Comparison of ENCODE assay signal across 13 mouse cellular contexts in genomic region chr13:56052781-56053180, GRCm38 (mm10).
DNase-seq lines count a peak whose midpoint lies in the region; ATAC-seq and TF ChIP-seq lines count a peak whose summit lies in the region.
"Had no signal": no experiment of that assay in that cellular context is flagged by ENCODE, and none has a peak within 500 bp of the region (broad histone marks: within the 10 kb centered on the region; RNA-seq: fewer than 3 reads in every experiment).

No protein-coding gene starts in this region.

- no peak overlapping the region for H3K4me2 ChIP-seq in intestine, embryonic 14.5 days (ENCODE audit: low read length)
- H3K4me2 ChIP-seq in intestine, postnatal 0 days (replicated peaks; ENCODE audit: low read depth) = no peak overlapping the region
- no peak overlapping the region for H3K4me2 ChIP-seq in embryonic facial prominence, embryonic 12.5 days (replicated peaks)
- no peak overlapping the region for H3K4me2 ChIP-seq in midbrain, embryonic 14.5 days (ENCODE audit: low read length)
- H3K4me2 ChIP-seq: heart, embryonic 12.5 days had no signal

- H3K27me3 ChIP-seq in intestine, embryonic 14.5 days (replicated peaks; ENCODE audit: control insufficient read depth, insufficient read depth, low read length) = 0 out of 2 replicates have a peak, but pooled peaks cover 11% of the 10 kb centered on the region
- no peaks in the 10 kb centered on the region for H3K27me3 ChIP-seq in intestine, postnatal 0 days (replicated peaks; ENCODE audit: control insufficient read depth, insufficient read depth, low read length)
- no peaks in the 10 kb centered on the region for H3K27me3 ChIP-seq in embryonic facial prominence, embryonic 12.5 days
- H3K27me3 ChIP-seq in midbrain, embryonic 14.5 days (ENCODE audit: control insufficient read depth, insufficient read depth, low read length) = no peaks in the 10 kb centered on the region

- no peak for DNase-seq in intestine, embryonic 14.5 days (ENCODE audit: low spot score)
- peak; percentile 7 for DNase-seq in NIH3T3 (ENCODE audit: low read depth)
- peak; percentile 56 for DNase-seq in midbrain, embryonic 14.5 days
- no peak for DNase-seq in spleen, postnatal 10 days (ENCODE audit: low spot score in 2 of 2)
- DNase-seq in adrenal gland, adult 18-20 months (ENCODE audit: low spot score in 2 of 2) = no peak
- DNase-seq in thymus, postnatal 0 days (ENCODE audit: low spot score) = no peak
- DNase-seq: cerebellum, postnatal 36 days; spleen, adult 18-20 months had no signal

- peak; percentile 73 for ATAC-seq in intestine, embryonic 14.5 days (replicated peaks; ENCODE audit: low FRiP score, low TSS enrichment, low read depth)
- ATAC-seq in intestine, postnatal 0 days = no peak
- ATAC-seq in embryonic facial prominence, embryonic 12.5 days (ENCODE audit: insufficient number of reproducible peaks, insufficient read depth, low FRiP score, low TSS enrichment) = peak; percentile 79
- no peak for ATAC-seq in midbrain, embryonic 14.5 days (ENCODE audit: low FRiP score, low TSS enrichment)
- ATAC-seq: hindbrain, postnatal 0 days had no signal

- 0 out of 2 replicates have a peak, but pooled peaks cover 3% of the 10 kb centered on the region for H3K4me1 ChIP-seq in intestine, embryonic 14.5 days (replicated peaks; ENCODE audit: control insufficient read depth, insufficient read depth, low read length)
- no peaks in the 10 kb centered on the region for H3K4me1 ChIP-seq in intestine, postnatal 0 days (replicated peaks; ENCODE audit: control insufficient read depth, insufficient read depth, low read length)
- peaks cover 25% of the 10 kb centered on the region for H3K4me1 ChIP-seq in embryonic facial prominence, embryonic 12.5 days
- H3K4me1 ChIP-seq in midbrain, embryonic 14.5 days (ENCODE audit: control insufficient read depth, insufficient read depth, low read length) = peaks cover 22% of the 10 kb centered on the region

- no peaks in the 10 kb centered on the region for H3K9me3 ChIP-seq in intestine, embryonic 14.5 days (ENCODE audit: control insufficient read depth, low read length)
- no peaks in the 10 kb centered on the region for H3K9me3 ChIP-seq in intestine, postnatal 0 days (ENCODE audit: control insufficient read depth)
- H3K9me3 ChIP-seq in embryonic facial prominence, embryonic 12.5 days = no peaks in the 10 kb centered on the region
- H3K9me3 ChIP-seq in midbrain, embryonic 14.5 days (ENCODE audit: control insufficient read depth, low read length) = no peaks in the 10 kb centered on the region
- H3K9me3 ChIP-seq: heart, embryonic 12.5 days had no signal

- H3K36me3 ChIP-seq in intestine, embryonic 14.5 days (ENCODE audit: control insufficient read depth, insufficient read depth, low read length) = no peaks in the 10 kb centered on the region
- no peaks in the 10 kb centered on the region for H3K36me3 ChIP-seq in intestine, postnatal 0 days (ENCODE audit: control insufficient read depth, insufficient read depth)
- no peaks in the 10 kb centered on the region for H3K36me3 ChIP-seq in embryonic facial prominence, embryonic 12.5 days
- H3K36me3 ChIP-seq in midbrain, embryonic 14.5 days (ENCODE audit: control insufficient read depth, insufficient read depth, low read length) = no peaks in the 10 kb centered on the region
- H3K36me3 ChIP-seq: heart, embryonic 12.5 days had no signal

- 8% methylated on average over 10 of the region's 10 CpGs for WGBS in intestine, embryonic 14.5 days
- 22% methylated on average over 10 of the region's 10 CpGs for WGBS in intestine, postnatal 0 days
- 6% methylated on average over 10 of the region's 10 CpGs for WGBS in embryonic facial prominence, embryonic 12.5 days
- 7% methylated on average over 10 of the region's 10 CpGs for WGBS in midbrain, embryonic 14.5 days

- no peak overlapping the region for H3K4me3 ChIP-seq in intestine, embryonic 14.5 days (ENCODE audit: low read depth, low read length)
- H3K4me3 ChIP-seq in intestine, postnatal 0 days (ENCODE audit: low read depth, low read length) = no peak overlapping the region
- no peak overlapping the region for H3K4me3 ChIP-seq in embryonic facial prominence, embryonic 12.5 days
- no peak overlapping the region for H3K4me3 ChIP-seq in midbrain, embryonic 14.5 days (replicated peaks; ENCODE audit: low read depth, low read length)
- H3K4me3 ChIP-seq: heart, embryonic 12.5 days had no signal

- H3K9ac ChIP-seq in intestine, embryonic 14.5 days (ENCODE audit: low read length) = no peak overlapping the region
- H3K9ac ChIP-seq in intestine, postnatal 0 days (ENCODE audit: low read depth, low read length) = no peak overlapping the region
- H3K9ac ChIP-seq in embryonic facial prominence, embryonic 12.5 days = no peak overlapping the region
- H3K9ac ChIP-seq in midbrain, embryonic 14.5 days (replicated peaks; ENCODE audit: low read length) = no peak overlapping the region
- H3K9ac ChIP-seq: heart, embryonic 12.5 days; liver, embryonic 14.5 days had no signal

- no peak for TF ChIP-seq CTCF in intestine, postnatal 0 days (IDR thresholded peaks at IDR 0.05; ENCODE audit: low read depth)

- peak overlapping the region; percentile 48 for H3K27ac ChIP-seq in intestine, embryonic 14.5 days (ENCODE audit: low read depth)
- no peak overlapping the region for H3K27ac ChIP-seq in intestine, postnatal 0 days (ENCODE audit: low read depth, low read length)
- peak overlapping the region; percentile 84 for H3K27ac ChIP-seq in embryonic facial prominence, embryonic 12.5 days
- H3K27ac ChIP-seq in midbrain, embryonic 14.5 days (replicated peaks; ENCODE audit: low read depth, low read length) = no peak overlapping the region
- H3K27ac ChIP-seq: hindbrain, postnatal 0 days; liver, embryonic 14.5 days had no signal

Comparison
In these comparisons a context has a peak if more than half of its experiments do, and no peak if none do; other contexts are left out.
1. ATAC-seq: peak in intestine, embryonic 14.5 days (single experiment) and embryonic facial prominence, embryonic 12.5 days (single experiment); none in intestine, postnatal 0 days (single experiment) and midbrain, embryonic 14.5 days (single experiment).
2. H3K27ac ChIP-seq: peak in intestine, embryonic 14.5 days (single experiment) and embryonic facial prominence, embryonic 12.5 days (single experiment); none in intestine, postnatal 0 days (single experiment) and midbrain, embryonic 14.5 days (single experiment).
3. DNase-seq: peak in NIH3T3 (single experiment) and midbrain, embryonic 14.5 days (single experiment); none in intestine, embryonic 14.5 days (single experiment), spleen, postnatal 10 days (0 of 2), adrenal gland, adult 18-20 months (0 of 2) and thymus, postnatal 0 days (single experiment).